Mouse (Mus musculus) bone marrow, adult 2 months (tissue): ENCODE results near the gene Irgm1. TPM values are rescaled to one million over a fixed set of nuclear protein-coding genes. Genes with fewer than 3 reads are reported as not detected.
"Not testable (repeated sequence)": the region's sequence is repeated elsewhere in the genome, so short reads cannot be mapped to it uniquely, and the experiment has no call there.

Source experiments
- H3K27ac ChIP-seq: fragments of 200-500 bp; 2 replicates; pipeline ENCODE4 v1.5.1; 2012; ENCODE audit warnings: low read depth, mild to moderate bottlenecking, control low read depth, inconsistent platforms, low read length; ENCODE audit not compliant: control insufficient read depth, poor library complexity, insufficient read depth
- H3K4me1 ChIP-seq: fragments of 200-500 bp; 2 replicates; pipeline ENCODE4 v1.6.1; 2011; ENCODE audit warnings: low read length; ENCODE audit not compliant: control insufficient read depth, insufficient read depth
- H3K4me3 ChIP-seq: fragments of 200-500 bp; replicated peaks from 2 replicates; pipeline ENCODE3; 2011; ENCODE audit warnings: mild to moderate bottlenecking, low read depth, low read length, control low read depth; ENCODE audit not compliant: control insufficient read depth
- CTCF ChIP-seq: fragments of 200-500 bp; IDR thresholded peaks from 2 replicates; pipeline ENCODE4 v1.5.1; 2011; ENCODE audit warnings: low read length, control low read depth; ENCODE audit not compliant: control insufficient read depth, insufficient read depth
- POLR2A ChIP-seq: fragments of 200-500 bp; IDR thresholded peaks from 2 replicates; pipeline ENCODE4 v1.6.1; 2011; ENCODE audit warnings: low read depth, mild to moderate bottlenecking, control low read depth, low read length, borderline replicate concordance; ENCODE audit not compliant: control insufficient read depth
- WGBS: fragments of 180-500 bp; shearing (Covaris S2); methylation state at CpG from one replicate; pipeline ENCODE4 v1.1.7; 2018; 5-methylcytosine and 5-hydroxymethylcytosine counted together
- polyA plus RNA-seq: library from polyadenylated mRNA; stranded (reverse); fragments of >200 nt; gene quantifications from 2 replicates; pipeline ENCODE4 v1.2.4, GENCODE M21; 2011; ENCODE audit warnings: low replicate concordance; ENCODE audit not compliant: missing spikeins, insufficient read depth, insufficient read length

The Irgm1 gene
- polyA plus RNA-seq, 1 experiment, result 21.3 TPM

DNA sequence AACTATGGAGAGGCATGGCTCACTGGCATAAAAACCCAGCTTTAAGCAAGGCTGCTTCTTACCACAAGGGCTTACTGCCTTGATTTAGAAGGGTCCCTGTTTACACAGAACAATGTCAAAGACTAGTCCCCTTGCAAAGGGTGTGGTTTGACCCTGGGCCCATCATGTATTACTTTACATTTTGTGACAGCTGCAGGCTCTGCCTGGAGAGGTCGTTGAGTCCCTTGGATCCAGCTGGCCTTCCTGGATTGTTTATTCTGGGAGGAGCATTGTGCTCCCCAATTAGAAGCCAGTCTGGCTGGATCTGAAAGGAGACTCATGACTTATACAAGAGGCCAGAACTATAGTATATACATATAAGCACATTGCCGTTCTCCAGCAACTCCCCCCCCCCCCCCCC lies 21.2 kb downstream of the Irgm1 start:
- no peak for TF ChIP-seq POLR2A
- TF ChIP-seq CTCF, result no peak
- WGBS, result 64% methylated on average over 2 of the region's 2 CpGs
- H3K27ac ChIP-seq, result no peak overlapping the region
- H3K4me1 ChIP-seq, result no peaks in the 10 kb centered on the region; the same call in 1 of the 2 replicates
- H3K4me3 ChIP-seq, result no peak overlapping the region

DNA sequence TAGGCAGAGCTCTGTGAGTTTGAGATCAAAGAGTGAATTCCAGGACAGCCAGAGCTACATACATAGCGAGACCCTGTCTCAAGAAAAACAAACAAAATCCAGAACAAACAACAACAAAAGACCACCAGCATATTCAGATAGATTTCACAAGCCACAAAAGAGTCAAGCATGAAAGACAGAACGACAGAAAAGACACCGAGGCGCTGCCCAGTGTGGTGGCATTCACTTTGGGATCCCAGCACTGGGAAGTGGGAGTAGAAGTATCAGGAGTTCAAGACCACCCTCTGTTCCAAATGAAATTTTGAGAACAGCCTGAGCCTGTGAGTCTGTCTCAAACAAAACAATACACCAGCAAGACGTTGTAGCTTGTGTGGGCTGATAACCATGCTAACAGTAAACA lies 24.6 kb downstream of the Irgm1 start:
- 76% methylated on average over 5 of the region's 5 CpGs for WGBS
- TF ChIP-seq CTCF (no peak), POLR2A (no peak)
- Histone ChIP-seq H3K27ac (no peak overlapping the region), H3K4me3 (no peak overlapping the region), H3K4me1 (0 out of 2 replicates have a peak, but pooled peaks cover 1% of the 10 kb centered on the region)

DNA sequence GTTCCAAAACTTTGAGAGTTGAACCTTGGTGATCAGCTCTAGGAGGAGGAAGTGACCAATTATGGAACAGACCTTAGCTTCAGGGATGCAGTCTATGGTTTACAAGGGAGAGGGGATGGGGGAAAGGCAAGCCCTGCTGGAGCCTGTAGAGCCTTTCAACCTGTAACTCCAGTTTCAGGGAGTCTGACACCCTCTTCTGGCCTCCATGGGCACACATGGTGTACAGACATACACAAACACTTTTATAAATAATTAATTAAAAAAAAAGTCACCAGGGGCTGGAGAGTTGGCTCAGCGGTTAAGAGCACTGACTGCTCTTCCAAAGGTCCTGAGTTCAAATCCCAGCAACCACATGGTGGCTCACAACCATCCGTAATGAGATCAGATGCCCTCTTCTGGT lies 25.1 kb downstream of the Irgm1 start:
- H3K4me3 ChIP-seq, H3K27ac ChIP-seq, H3K4me1 ChIP-seq: not testable (repeated sequence)
- 68% methylated on average over 2 of the region's 2 CpGs for WGBS

DNA sequence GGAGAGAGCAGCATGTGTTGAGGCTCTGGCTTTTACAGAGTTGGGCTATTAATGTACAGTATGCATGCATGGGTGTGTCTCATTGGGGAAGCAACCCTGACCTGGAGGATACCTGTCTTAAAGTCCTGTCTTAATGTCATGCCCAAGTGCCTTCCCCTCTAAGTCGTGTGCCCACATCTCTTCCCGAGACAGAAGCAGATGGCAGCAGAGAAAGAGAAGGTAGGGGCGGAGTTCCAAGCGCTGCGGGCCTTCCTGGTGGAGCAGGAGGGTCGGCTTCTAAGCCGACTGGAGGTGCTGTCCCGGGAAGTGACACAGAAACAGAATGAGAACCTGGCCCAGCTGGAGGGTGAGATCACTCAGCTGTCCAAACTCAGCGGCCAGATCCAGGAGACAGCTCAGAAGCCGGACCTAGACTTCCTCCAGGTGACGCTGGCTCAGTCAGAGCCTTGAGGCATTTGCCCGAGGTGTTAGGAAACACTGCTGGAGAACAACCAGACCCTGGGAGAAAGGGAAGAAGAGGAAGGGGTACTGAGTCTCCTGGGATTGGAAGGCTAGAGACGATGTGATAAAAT lies 26.2 kb downstream of the Irgm1 start:
- WGBS, result 68% methylated on average over 13 of the region's 13 CpGs
- Histone ChIP-seq H3K4me1 (0 out of 2 replicates have a peak, but pooled peaks cover 1% of the 10 kb centered on the region), H3K27ac (no peak overlapping the region), H3K4me3 (no peak overlapping the region)
- no peak for TF ChIP-seq POLR2A

DNA sequence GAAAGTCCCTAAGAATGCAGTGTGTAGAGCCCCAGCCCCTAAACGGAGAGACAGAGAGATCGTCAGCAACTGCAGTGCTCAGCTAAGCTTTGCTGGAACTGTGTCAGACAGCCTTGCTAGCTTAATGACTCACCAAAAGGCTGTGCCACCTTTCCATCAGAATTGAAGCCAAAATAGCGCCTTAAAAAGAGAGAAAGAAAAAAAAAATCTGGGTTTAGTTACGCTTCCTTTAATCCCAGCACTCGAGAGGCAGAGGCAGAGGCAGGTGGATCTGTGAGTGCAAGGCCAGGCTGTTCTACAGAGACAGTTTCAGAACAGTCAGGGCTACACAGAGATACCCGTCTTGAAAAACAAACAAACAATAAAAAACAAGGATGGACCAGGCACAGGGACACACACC lies 27.2 kb downstream of the Irgm1 start:
- H3K4me3 ChIP-seq, result no peak overlapping the region
- 0 out of 2 replicates have a peak, but pooled peaks cover 1% of the 10 kb centered on the region for H3K4me1 ChIP-seq
- TF ChIP-seq CTCF (no peak), POLR2A (no peak)
- 80% methylated on average over 6 of the region's 6 CpGs for WGBS
- no peak overlapping the region for H3K27ac ChIP-seq

DNA sequence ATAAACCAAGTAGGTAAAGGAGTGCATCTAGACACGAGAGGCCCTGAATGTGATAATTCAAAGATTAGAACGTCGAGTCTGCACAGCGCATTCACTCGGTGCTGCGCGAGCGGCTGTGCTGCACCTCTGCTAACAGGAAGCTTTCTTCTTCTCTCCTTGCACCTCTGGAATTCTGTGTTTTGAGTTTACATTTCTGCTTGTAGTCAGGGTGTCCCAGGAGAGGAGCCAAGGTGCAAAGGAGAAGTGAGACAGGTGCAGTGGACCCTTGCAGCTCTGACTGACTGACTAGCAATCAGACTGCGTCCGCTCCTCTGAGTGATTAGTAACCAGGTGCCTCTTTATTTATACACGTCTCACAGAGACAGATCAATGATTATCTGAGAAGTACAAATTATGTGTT lies 28.3 kb downstream of the Irgm1 start:
- TF ChIP-seq POLR2A, result no peak
- no peak for TF ChIP-seq CTCF
- Histone ChIP-seq H3K27ac (no peak overlapping the region), H3K4me1 (peaks cover 1% of the 10 kb centered on the region; the same call in 1 of the 2 replicates), H3K4me3 (no peak overlapping the region)
- WGBS, result 83% methylated on average over 11 of the region's 11 CpGs

DNA sequence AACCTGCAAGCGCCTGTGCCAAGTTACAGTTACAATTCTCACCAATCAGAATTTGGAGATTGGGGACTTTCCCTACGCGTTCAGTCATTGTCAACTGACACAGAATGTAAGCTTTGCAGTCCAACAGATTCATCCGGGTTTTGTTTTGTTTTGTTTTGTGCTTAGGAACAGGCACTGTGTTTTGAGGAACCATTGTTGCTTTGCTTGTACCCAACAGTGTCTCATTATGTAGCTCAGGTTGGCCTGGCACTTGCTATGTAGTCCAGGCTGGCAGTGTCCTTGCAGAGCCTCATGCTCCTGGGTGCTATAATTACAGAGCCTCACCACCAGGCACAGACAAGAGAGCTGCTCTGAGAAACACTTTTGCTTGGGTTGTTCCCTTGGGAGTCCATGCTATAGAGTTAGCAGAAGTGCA lies 29.1 kb downstream of the Irgm1 start:
- peaks cover 1% of the 10 kb centered on the region; the same call in 1 of the 2 replicates for H3K4me1 ChIP-seq
- WGBS, result 70% methylated on average over 4 of the region's 4 CpGs
- TF ChIP-seq POLR2A, result no peak
- TF ChIP-seq CTCF, result no peak
- H3K27ac ChIP-seq, result no peak overlapping the region
- H3K4me3 ChIP-seq, result no peak overlapping the region

DNA sequence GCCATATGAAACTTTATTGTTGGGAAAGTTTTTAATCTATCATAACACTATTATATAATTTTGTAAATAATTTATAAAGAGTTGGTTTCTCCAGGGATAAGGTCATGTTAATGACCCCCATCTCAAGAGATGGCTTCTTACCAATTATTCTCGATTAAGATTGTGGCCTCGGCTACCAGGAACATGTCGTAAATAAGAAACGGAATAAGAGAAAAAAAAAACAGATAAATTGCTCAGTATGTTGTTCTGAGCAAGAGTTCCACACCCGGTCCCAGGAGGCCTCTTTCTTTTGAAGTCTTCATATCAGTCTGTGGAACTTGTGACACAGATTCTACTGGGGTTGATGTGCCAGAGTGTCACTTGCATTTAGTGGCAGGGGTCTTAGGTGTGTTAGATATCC lies 30.3 kb downstream of the Irgm1 start:
- H3K27ac ChIP-seq, result no peak overlapping the region

DNA sequence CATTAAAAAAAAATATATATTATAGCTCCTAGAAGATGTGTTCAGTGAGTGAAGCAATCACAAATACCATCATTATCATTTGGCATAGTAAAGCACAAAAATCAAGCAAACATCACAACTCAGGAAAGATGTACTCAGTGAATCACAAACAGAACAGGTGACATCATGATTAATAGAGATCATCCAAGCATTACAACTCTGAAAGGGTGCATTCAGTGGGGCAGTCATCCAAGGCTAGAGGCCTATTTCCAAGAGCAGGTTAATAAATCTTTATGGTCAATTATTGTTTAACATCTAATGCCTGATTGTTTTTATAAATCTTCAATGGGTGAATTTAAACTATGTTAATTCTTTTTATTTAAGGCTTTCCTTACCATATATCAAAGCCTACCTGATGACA lies 30.7 kb downstream of the Irgm1 start:
- Histone ChIP-seq H3K4me1 (peaks cover 1% of the 10 kb centered on the region; the same call in 1 of the 2 replicates), H3K4me3 (no peak overlapping the region), H3K27ac (no peak overlapping the region)
- TF ChIP-seq CTCF (no peak), POLR2A (no peak)

More for the DNA sequence above, 30.3 kb downstream of the Irgm1 start:
- TF ChIP-seq POLR2A, result no peak
- TF ChIP-seq CTCF, result no peak
- peaks cover 1% of the 10 kb centered on the region; the same call in 1 of the 2 replicates for H3K4me1 ChIP-seq
- H3K4me3 ChIP-seq, result no peak overlapping the region
- 83% methylated on average over 5 of the region's 5 CpGs for WGBS
